Mouse (Mus musculus): Measurements from ENCODE around the gene Gm49510. TPM values are rescaled to one million over a fixed set of nuclear protein-coding genes. Genes with fewer than 3 reads are reported as not detected.

The Gm49510 gene
- polyA plus RNA-seq, 1 experiment from 2014 or later: 0.14 TPM

DNA sequence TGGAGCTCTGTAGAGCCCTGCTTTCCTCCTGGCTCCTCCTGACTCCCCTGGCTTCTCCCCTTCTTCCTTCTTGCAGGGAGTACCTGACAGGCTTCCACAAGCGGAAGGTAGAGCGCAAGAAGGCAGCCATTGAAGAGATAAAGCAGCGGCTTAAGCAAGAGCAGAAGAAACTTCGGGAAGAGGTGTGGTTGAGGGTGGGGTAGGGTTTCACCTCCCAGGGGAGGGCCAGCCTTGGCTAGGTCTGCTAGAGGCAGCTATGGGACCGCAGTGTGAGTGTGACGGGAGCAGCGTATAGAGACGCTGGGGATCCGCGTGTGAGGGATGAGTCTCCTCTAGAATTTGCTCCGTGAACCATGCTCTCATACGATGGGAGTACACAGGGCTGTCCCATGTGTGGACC is 36.9 kb downstream of the Gm49510 start:
- POLR2A ChIA-PET: no interaction called here
- in situ Hi-C loops (cut with MboI; ENCODE audit: low pct_unique_long_range_greater_than_20kb): no loop called here
- CTCF ChIA-PET: interaction anchor here (1.3 to 12.4 kb wide), 3 partner anchors 8 to 21 kb away, joined by 3 to 136 read pairs (median 4); partner anchors contain the start of gene Pdxp
- ATAC-seq (no peak), DNase-seq (ENCODE audit: low read depth, low spot score) (no peak)
- no peaks in the 10 kb centered on the region for H3K27me3 ChIP-seq
- TF ChIP-seq CTCF (IDR thresholded peaks at IDR 0.05): no peak

DNA sequence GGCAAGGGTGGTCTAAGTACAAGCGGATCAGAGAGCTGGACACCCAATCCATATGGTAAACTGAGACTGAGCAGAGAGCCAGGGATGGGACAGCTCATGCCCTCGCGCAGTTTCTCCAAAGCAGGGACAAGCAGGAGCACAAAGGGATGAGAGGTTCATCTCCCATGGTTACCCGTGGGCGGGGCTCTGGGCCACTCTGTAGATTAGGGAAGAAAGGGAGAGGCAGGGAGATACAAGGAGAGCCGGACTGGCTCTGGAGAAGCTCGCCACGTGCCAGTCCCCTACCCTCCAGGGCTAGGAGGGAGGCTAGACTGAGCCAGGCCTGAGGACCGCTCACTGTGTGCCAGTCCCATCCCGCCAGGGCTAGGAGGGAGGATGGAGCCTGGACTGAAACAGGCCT is 37.8 kb downstream of the Gm49510 start:
- ATAC-seq (no peak), DNase-seq (ENCODE audit: low read depth, low spot score) (no peak)
- CTCF ChIA-PET: interaction anchor here (1.3 to 12.4 kb wide), 3 partner anchors 9 to 22 kb away, joined by 3 to 136 read pairs (median 4); partner anchors contain the start of gene Pdxp
- TF ChIP-seq CTCF (IDR thresholded peaks at IDR 0.05): no peak
- POLR2A ChIA-PET: no interaction called here
- in situ Hi-C loops (cut with MboI; ENCODE audit: low pct_unique_long_range_greater_than_20kb): no loop called here
- no peaks in the 10 kb centered on the region for H3K27me3 ChIP-seq

DNA sequence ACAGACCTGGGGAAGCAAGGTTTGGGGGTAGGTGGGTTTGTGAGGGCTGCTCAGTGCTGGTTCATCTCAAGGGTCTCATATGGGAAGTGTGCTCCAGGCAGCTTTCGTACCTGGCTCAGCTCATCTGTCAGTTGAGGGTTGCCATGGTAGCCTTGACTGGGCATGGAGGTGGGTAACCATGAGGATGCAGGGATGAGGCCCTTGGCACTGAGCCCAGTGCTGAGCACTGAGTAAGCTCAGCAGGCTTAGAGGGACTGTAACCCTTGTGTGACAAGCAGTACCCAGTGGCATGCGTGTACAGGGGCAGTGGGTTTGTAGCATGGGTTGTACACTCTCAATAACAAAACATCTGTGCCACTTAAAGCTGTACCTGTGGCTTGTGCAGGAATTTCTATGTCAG is 38.5 kb downstream of the Gm49510 start:
- ATAC-seq: no peak
- in situ Hi-C loops (cut with MboI; ENCODE audit: low pct_unique_long_range_greater_than_20kb): no loop called here
- TF ChIP-seq CTCF (IDR thresholded peaks at IDR 0.05): no peak
- ChIA-PET POLR2A (no interaction called here), CTCF (interaction anchor here (1.3 to 12.4 kb wide), 2 partner anchors 10 to 23 kb away, joined by 4 to 136 read pairs; partner anchors contain the start of gene Pdxp)
- DNase-seq (ENCODE audit: low read depth, low spot score): no peak
- no peaks in the 10 kb centered on the region for H3K27me3 ChIP-seq

DNA sequence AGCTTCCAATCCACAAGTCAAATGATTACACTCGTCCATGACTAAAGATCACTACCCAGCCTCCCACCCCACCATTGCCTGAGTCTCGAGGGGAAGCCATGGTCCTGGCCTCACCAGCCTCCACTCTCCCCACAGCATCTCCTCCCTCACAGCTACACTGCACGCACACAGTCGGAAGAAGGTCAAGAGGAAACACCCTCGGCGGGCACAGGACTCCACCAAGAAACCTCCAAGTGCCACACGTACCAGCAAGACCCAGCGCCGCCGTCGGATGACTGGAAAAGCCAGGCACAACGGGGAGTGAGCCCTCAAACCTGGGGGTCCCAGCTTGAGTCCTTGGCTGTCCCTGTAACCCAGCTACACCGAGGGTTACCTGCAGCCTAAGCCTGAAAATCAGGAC is 40.9 kb downstream of the Gm49510 start:
- H3K27me3 ChIP-seq: no peaks in the 10 kb centered on the region
- TF ChIP-seq CTCF (IDR thresholded peaks at IDR 0.05): no peak
- ATAC-seq (no peak), DNase-seq (ENCODE audit: low read depth, low spot score) (no peak)
- ChIA-PET CTCF (no interaction called here), POLR2A (no interaction called here)
- in situ Hi-C loops (cut with MboI; ENCODE audit: low pct_unique_long_range_greater_than_20kb): no loop called here

DNA sequence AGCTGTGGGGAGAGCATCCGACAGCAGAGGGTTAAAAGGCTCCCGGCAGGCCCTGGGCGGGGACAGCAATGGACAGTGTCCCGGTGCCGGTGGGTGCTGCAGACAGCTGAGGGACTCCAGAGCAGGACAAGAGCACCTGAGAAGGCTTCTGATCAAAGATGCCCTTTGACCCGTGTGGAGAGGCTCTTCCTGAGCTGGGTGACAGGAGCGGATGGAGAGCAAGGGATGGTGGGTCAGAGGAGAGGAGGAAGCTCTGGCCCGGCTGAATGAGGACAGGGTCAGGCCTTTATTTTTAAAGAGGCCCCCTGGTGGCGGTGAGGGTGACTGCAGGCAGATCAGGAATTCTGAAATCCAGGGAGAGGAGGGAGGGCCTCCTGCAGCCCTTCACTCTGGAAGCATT is 43.2 kb downstream of the Gm49510 start:
- DNase-seq (ENCODE audit: low read depth, low spot score) (no peak), ATAC-seq (peak; percentile 51)
- H3K27me3 ChIP-seq: no peaks in the 10 kb centered on the region
- TF ChIP-seq CTCF (IDR thresholded peaks at IDR 0.05): no peak
- ChIA-PET POLR2A (interaction anchor here (0.7 to 2.1 kb wide), 3 partner anchors 28 to 104 kb away, joined by 6 to 8 read pairs (median 8); no protein-coding TSS in a partner anchor), CTCF (interaction anchor here (0.8 to 4.0 kb wide), 14 partner anchors 8 to 39 kb away, joined by 3 to 33 read pairs (median 4); no protein-coding TSS in a partner anchor)
- in situ Hi-C loops (cut with MboI; ENCODE audit: low pct_unique_long_range_greater_than_20kb): no loop called here

DNA sequence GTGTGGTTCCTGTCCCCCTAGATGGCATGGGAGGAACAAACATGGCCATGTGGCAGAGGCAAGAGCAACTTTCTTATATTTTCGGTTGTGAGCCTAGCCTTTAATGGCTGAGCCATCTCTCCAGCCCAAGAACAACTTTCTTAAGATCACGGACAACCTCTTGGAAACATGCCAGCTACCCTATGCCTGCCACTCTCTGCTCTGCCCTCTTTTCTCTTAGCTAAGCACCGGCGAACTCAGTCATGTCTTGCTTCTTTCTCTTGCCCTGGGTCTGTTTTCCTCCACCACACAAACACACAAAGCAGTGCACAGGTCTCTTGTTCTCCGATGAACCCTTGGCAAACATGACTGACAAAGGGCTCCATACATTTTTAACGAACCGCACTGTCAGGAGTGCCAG is 46.8 kb downstream of the Gm49510 start:
- ChIA-PET POLR2A (no interaction called here), CTCF (no interaction called here)
- ATAC-seq (no peak), DNase-seq (ENCODE audit: low read depth, low spot score) (no peak)
- no peak for TF ChIP-seq CTCF (IDR thresholded peaks at IDR 0.05)
- H3K27me3 ChIP-seq: no peaks in the 10 kb centered on the region
- in situ Hi-C loops (cut with MboI; ENCODE audit: low pct_unique_long_range_greater_than_20kb): no loop called here

DNA sequence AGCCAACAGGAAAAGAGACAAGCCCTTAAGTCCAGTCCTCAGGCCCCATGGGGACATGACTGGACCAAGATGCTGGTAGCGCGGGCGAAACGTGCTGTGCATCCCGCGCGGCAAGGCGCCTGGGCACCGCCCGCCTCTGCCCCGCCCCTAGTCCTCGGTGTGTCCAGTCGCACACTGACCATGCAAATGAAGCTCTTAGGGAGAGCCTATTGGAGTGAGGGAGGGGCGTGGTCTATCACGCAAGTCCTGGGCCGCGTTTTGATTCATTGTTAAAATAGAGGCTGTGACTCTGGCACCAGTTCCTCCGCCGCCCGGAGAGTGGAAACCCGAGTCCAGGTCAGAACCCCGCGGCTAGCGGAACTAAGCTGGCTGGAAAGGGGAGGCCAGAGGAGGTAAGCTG is 48.2 kb downstream of the Gm49510 start, which contains the start of gene Triobp:
Gene Triobp (plus strand): TSS at position 68 of the 400 bp plus-strand sequence.
- POLR2A ChIA-PET: interaction anchor here (0.9 to 1.1 kb wide), 2 partner anchors 32 to 35 kb away, joined by 4 read pairs; no protein-coding TSS in a partner anchor
- in situ Hi-C loops (cut with MboI; ENCODE audit: low pct_unique_long_range_greater_than_20kb): no loop called here
- TF ChIP-seq CTCF (IDR thresholded peaks at IDR 0.05): no peak

DNA sequence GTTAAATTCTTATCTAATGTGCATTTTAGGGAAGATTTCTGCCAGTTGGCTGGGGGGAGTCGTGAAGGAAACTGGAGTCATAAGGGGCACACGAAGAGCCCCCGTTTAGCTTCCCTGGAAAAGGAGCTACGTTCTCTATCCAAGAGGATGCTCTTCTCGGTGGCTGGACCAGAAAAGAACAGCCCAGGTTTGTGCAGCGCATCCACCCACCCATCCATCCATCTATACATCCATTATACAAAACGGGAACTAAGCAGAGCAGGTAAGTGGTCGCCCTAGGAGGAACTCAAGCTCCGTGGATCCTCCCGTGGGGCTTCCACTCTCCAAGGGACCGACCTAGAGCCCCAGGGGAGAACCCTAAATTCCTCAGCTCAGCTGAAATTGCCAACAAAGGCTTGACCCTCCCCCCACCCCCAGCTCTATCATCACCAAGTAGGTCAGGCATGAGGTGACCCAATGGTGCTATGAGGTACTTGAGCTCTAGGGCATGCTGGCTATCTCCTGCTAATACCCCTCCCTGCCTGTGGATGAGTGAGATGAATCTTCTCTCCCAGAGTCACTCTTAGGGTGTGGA is 48.8 kb downstream of the Gm49510 start:
- ChIA-PET CTCF (interaction anchor here (0.8 to 1.3 kb wide), 4 partner anchors 12 to 90 kb away, joined by 3 to 5 read pairs (median 4); no protein-coding TSS in a partner anchor), POLR2A (interaction anchor here (0.7 to 0.9 kb wide), 2 partner anchors 14 to 35 kb away, joined by 3 to 4 read pairs; no protein-coding TSS in a partner anchor)
- DNase-seq (ENCODE audit: low read depth, low spot score): no peak
- no peak for TF ChIP-seq CTCF (IDR thresholded peaks at IDR 0.05)
- no peak for ATAC-seq
- in situ Hi-C loops (cut with MboI; ENCODE audit: low pct_unique_long_range_greater_than_20kb): no loop called here
- no peaks in the 10 kb centered on the region for H3K27me3 ChIP-seq

More for the DNA sequence above, 48.2 kb downstream of the Gm49510 start, which contains the start of gene Triobp:
- peak; percentile 92 for ATAC-seq
- no peak for DNase-seq (ENCODE audit: low read depth, low spot score)
- CTCF ChIA-PET: interaction anchor here (1.0 to 1.3 kb wide), 3 partner anchors 32 to 91 kb away, joined by 3 to 5 read pairs (median 4); no protein-coding TSS in a partner anchor
- H3K27me3 ChIP-seq: no peaks in the 10 kb centered on the region

DNA sequence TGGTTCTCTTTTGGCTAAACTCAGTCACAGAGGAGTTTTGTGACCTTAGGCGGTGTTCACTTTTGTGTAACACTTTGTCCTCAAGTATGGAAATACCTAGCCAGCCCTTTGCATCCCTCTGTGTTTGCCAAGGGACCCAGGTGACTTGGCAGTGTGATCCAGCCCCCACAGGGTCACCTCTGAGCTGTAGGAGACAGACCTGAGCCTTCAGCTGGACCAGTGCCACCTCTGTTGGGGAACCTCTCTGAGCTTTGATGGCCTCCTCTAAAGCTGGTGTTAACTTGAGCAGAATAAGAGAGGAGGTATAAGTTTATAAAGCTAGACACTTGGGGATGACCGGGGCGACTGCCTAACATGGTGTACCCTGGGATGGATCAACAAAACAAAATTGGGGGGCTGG is 49.4 kb downstream of the Gm49510 start:
- TF ChIP-seq CTCF (IDR thresholded peaks at IDR 0.05): no peak
- CTCF ChIA-PET: interaction anchor here (0.8 to 1.5 kb wide), 4 partner anchors 11 to 89 kb away, joined by 3 to 4 read pairs (median 4); no protein-coding TSS in a partner anchor
- no peak for DNase-seq (ENCODE audit: low read depth, low spot score)
- in situ Hi-C loops (cut with MboI; ENCODE audit: low pct_unique_long_range_greater_than_20kb): no loop called here
- POLR2A ChIA-PET: interaction anchor here (0.7 kb wide), 1 partner anchor 13 kb away, joined by 3 read pairs; no protein-coding TSS in a partner anchor
- no peaks in the 10 kb centered on the region for H3K27me3 ChIP-seq
- ATAC-seq: no peak

DNA sequence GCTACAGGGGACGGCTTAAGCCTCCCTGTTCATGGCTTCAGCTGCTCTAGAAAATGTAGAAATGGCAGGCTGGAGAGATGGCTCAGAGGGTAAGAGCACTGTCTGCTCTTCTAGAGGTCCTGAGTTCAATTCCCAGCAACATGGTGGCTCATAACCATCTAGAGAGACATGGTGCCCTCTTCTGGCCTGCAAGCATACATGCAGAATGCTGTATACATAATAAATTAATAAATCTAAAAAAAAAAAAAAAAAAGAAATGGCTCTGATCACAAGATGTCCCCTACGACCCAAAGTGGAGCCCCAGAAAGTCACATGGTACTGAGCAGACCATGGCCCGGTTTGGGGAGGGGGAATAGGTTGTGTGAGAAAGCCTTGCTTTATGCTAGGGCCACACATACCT is 56.2 kb downstream of the Gm49510 start:
- DNase-seq (ENCODE audit: low read depth, low spot score) (no peak), ATAC-seq (no peak)
- H3K27me3 ChIP-seq: no peaks in the 10 kb centered on the region
- ChIA-PET CTCF (no interaction called here), POLR2A (no interaction called here)
- TF ChIP-seq CTCF (IDR thresholded peaks at IDR 0.05): no peak
- in situ Hi-C loops (cut with MboI; ENCODE audit: low pct_unique_long_range_greater_than_20kb): no loop called here

DNA sequence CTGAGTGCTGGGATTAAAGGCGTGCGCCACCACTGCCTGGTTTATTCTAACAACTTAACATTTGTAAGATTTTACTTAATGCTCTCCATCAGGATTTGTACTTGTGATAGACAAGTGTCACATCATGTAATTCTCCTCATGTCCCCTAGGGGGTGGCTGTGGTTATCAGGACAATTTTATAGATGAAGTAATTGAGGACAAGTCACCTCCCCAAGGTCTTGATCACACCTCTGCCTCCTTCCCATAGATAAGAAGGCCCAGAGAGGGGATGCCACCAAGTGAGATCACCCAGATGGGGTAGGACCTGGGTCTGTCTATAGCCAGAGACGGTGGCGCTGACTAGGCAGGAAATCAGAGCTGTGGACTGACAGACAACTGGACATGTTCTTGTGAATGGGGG is 56.9 kb downstream of the Gm49510 start:
- DNase-seq (ENCODE audit: low read depth, low spot score): no peak
- in situ Hi-C loops (cut with MboI; ENCODE audit: low pct_unique_long_range_greater_than_20kb): no loop called here
- no peaks in the 10 kb centered on the region for H3K27me3 ChIP-seq
- no peak for TF ChIP-seq CTCF (IDR thresholded peaks at IDR 0.05)
- ChIA-PET CTCF (interaction anchor here (0.6 to 1.1 kb wide), 2 partner anchors 40 to 46 kb away, joined by 3 read pairs; no protein-coding TSS in a partner anchor), POLR2A (no interaction called here)
- ATAC-seq: no peak
